ENCODE assay signal across 7 mouse cellular contexts in genomic region chr10:28843755-28844717, GRCm38 (mm10).
DNase-seq lines count a peak whose midpoint lies in the region; TF ChIP-seq lines count a peak whose summit lies in the region.

No protein-coding gene starts in this region.

- H3K9me3 ChIP-seq in ES-E14 (ENCODE audit: control insufficient read depth, insufficient read depth, low read depth, low read length): no peaks in the 10 kb centered on the region

- DNase-seq in ES-E14 (ENCODE audit: low read depth, low spot score): peak; percentile 40
- peak; percentile 26 to 27 for DNase-seq in adrenal gland, adult 18-20 months (ENCODE audit: low spot score in 2 of 2)
- DNase-seq in embryo, embryonic 10.5 days (ENCODE audit: low spot score): peak; percentile 87
- DNase-seq in heart, postnatal 4 days: peak; percentile 55
- peak; percentile 3 to 84 for DNase-seq in layer of hippocampus, adult 18-20 months (ENCODE audit: low spot score in 2 of 2)
- DNase-seq in lung, postnatal 10 days: peak; percentile 53
- peak; percentile 65 to 73 for DNase-seq in right cerebral cortex, postnatal 10 days (ENCODE audit: low spot score in 2 of 2)

- H3K36me3 ChIP-seq in ES-E14 (ENCODE audit: control insufficient read depth, insufficient read depth, low read length, poor library complexity, severe bottlenecking): no peaks in the 10 kb centered on the region

- no peak overlapping the region for H3K27ac ChIP-seq in ES-E14 (ENCODE audit: insufficient read depth, low read depth, low read length, poor library complexity, severe bottlenecking)

- H3K4me1 ChIP-seq in ES-E14 (ENCODE audit: control insufficient read depth in 2 of 2, insufficient read depth in 2 of 2, low read length in 2 of 2, poor library complexity in 1 of 2): no peaks in the 10 kb centered on the region

- H3K4me3 ChIP-seq in ES-E14 (ENCODE audit: insufficient read depth in 1 of 2, low read depth in 1 of 2, low read length in 2 of 2, poor library complexity in 1 of 2, severe bottlenecking in 1 of 2): no peak overlapping the region

- in situ Hi-C loops in ES-E14 (cut with MboI; ENCODE audit: low sequenced_read_pairs in 2 of 2, unreplicated experiment in 2 of 2): no loop called here

- no peak overlapping the region for H3K9ac ChIP-seq in ES-E14 (ENCODE audit: insufficient read depth, low read depth, low read length, poor library complexity, severe bottlenecking)

TF ChIP-seq in ES-E14, 5 proteins besides CTCF, POLR2A, EP300 and RAD21:
- no peak for TF ChIP-seq MAFK (IDR thresholded peaks at IDR 0.05; ENCODE audit: insufficient read depth, low read depth, low read length)
- TF ChIP-seq ZC3H11A (IDR thresholded peaks at IDR 0.05; ENCODE audit: borderline replicate concordance, low read depth, low read length): peak; percentile 88; the same call in 1 of the 2 replicates

Comparison
In these comparisons a context has a peak if more than half of its experiments do, and no peak if none do; other contexts are left out.
1. DNase-seq: peak in every context shown above with its lines; median percentile 87 in embryo, embryonic 10.5 days; 69 in right cerebral cortex, postnatal 10 days; 55 in heart, postnatal 4 days; 53 in lung, postnatal 10 days; 44 in layer of hippocampus, adult 18-20 months; 40 in ES-E14; 26 in adrenal gland, adult 18-20 months.